Mouse (Mus musculus): ENCODE measurements around the gene Il1r1.
"Not testable (repeated sequence)": the region's sequence is repeated elsewhere in the genome, so short reads cannot be mapped to it uniquely, and the experiment has no call there.

Gene Il1r1

GRCm38 (mm10) chr1:40268536-40268935, 43.7 kb downstream of the Il1r1 start:
- in situ Hi-C loops (cut with MboI; ENCODE audit: unreplicated experiment in 2 of 2) = no loop called here

GRCm38 (mm10) chr1:40270415-40270814, 45.5 kb downstream of the Il1r1 start:
- in situ Hi-C loops (cut with MboI; ENCODE audit: unreplicated experiment in 2 of 2) = no loop called here

GRCm38 (mm10) chr1:40271052-40271451, 46.2 kb downstream of the Il1r1 start:
- in situ Hi-C loops (cut with MboI; ENCODE audit: unreplicated experiment in 2 of 2) = no loop called here

GRCm38 (mm10) chr1:40271486-40272055, 46.7 kb downstream of the Il1r1 start:
- in situ Hi-C loops (cut with MboI; ENCODE audit: unreplicated experiment in 2 of 2) = no loop called here

- in situ Hi-C loops (cut with MboI; ENCODE audit: unreplicated experiment in 2 of 2) = no loop called here
Observed at GRCm38 (mm10) chr1:40272204-40272603, 47.3 kb downstream of the Il1r1 start.

- in situ Hi-C loops (cut with MboI; ENCODE audit: unreplicated experiment in 2 of 2) = no loop called here
Observed at GRCm38 (mm10) chr1:40273491-40273890, 48.6 kb downstream of the Il1r1 start.

- in situ Hi-C loops (cut with MboI; ENCODE audit: unreplicated experiment in 2 of 2) = no loop called here
Observed at GRCm38 (mm10) chr1:40275285-40276013, 50.6 kb downstream of the Il1r1 start.

GRCm38 (mm10) chr1:40277944-40278343, 53.1 kb downstream of the Il1r1 start:
- in situ Hi-C loops (cut with MboI; ENCODE audit: unreplicated experiment in 2 of 2) = no loop called here

- in situ Hi-C loops (cut with MboI; ENCODE audit: unreplicated experiment in 2 of 2) = no loop called here
Observed at GRCm38 (mm10) chr1:40278720-40279119, 53.8 kb downstream of the Il1r1 start.

GRCm38 (mm10) chr1:40279182-40279743, 54.4 kb downstream of the Il1r1 start:
- in situ Hi-C loops (cut with MboI; ENCODE audit: unreplicated experiment in 2 of 2) = no loop called here

- in situ Hi-C loops (cut with MboI; ENCODE audit: unreplicated experiment in 2 of 2) = no loop called here
Observed at GRCm38 (mm10) chr1:40281950-40282349, 57.1 kb downstream of the Il1r1 start.

- in situ Hi-C loops (cut with MboI; ENCODE audit: unreplicated experiment in 2 of 2) = no loop called here
Observed at GRCm38 (mm10) chr1:40282394-40282793, 57.5 kb downstream of the Il1r1 start.

- in situ Hi-C loops (cut with MboI; ENCODE audit: unreplicated experiment in 2 of 2) = no loop called here
Observed at GRCm38 (mm10) chr1:40283995-40284394, 59.1 kb downstream of the Il1r1 start.

- in situ Hi-C loops (cut with MboI; ENCODE audit: unreplicated experiment in 2 of 2) = loop anchor here (10.0 kb wide), 2 partner anchors 286 to 296 kb away; no protein-coding TSS in a partner anchor
Observed at GRCm38 (mm10) chr1:40290489-40291255, 65.8 kb downstream of the Il1r1 start.

- in situ Hi-C loops (cut with MboI; ENCODE audit: unreplicated experiment in 2 of 2) = loop anchor here (10.0 kb wide), 2 partner anchors 287 to 297 kb away; no protein-coding TSS in a partner anchor
Observed at GRCm38 (mm10) chr1:40292231-40292630, 67.4 kb downstream of the Il1r1 start.

GRCm38 (mm10) chr1:40293891-40294290, 69.0 kb downstream of the Il1r1 start:
- in situ Hi-C loops (cut with MboI; ENCODE audit: unreplicated experiment in 2 of 2) = loop anchor here (10.0 kb wide), 2 partner anchors 289 to 299 kb away; no protein-coding TSS in a partner anchor

- in situ Hi-C loops (cut with MboI; ENCODE audit: unreplicated experiment in 2 of 2) = loop anchor here (10.0 kb wide), 2 partner anchors 290 to 300 kb away; no protein-coding TSS in a partner anchor
Observed at GRCm38 (mm10) chr1:40294824-40295223, 69.9 kb downstream of the Il1r1 start.

GRCm38 (mm10) chr1:40298053-40298452, 73.2 kb downstream of the Il1r1 start:
- in situ Hi-C loops (cut with MboI; ENCODE audit: unreplicated experiment in 2 of 2) = loop anchor here (10.0 kb wide), 2 partner anchors 293 to 303 kb away; no protein-coding TSS in a partner anchor

GRCm38 (mm10) chr1:40303179-40303866, 78.4 kb downstream of the Il1r1 start:
- in situ Hi-C loops (cut with MboI; ENCODE audit: unreplicated experiment in 2 of 2) = no loop called here

- in situ Hi-C loops (cut with MboI; ENCODE audit: unreplicated experiment in 2 of 2) = not testable (repeated sequence)
Observed at GRCm38 (mm10) chr1:40304321-40304720, 79.4 kb downstream of the Il1r1 start.
